32 mouse cellular contexts compared by ENCODE assay signal in genomic region chr15:59973651-59974519, GRCm38 (mm10). TPM values are rescaled to one million over a fixed set of nuclear protein-coding genes. Genes with fewer than 3 reads are reported as not detected.
DNase-seq lines count a peak whose midpoint lies in the region; ATAC-seq and TF ChIP-seq lines count a peak whose summit lies in the region.
"Had no signal": no experiment of that assay in that cellular context is flagged by ENCODE, and none has a peak within 500 bp of the region (broad histone marks: within the 10 kb centered on the region; RNA-seq: fewer than 3 reads in every experiment).

No protein-coding gene starts in this region.

- H3K36me3 ChIP-seq in forebrain, embryonic 13.5 days (ENCODE audit: poor library complexity, severe bottlenecking): no peaks in the 10 kb centered on the region
- H3K36me3 ChIP-seq in forebrain, embryonic 10.5 days (replicated peaks): no peaks in the 10 kb centered on the region
- H3K36me3 ChIP-seq in kidney, postnatal 0 days (ENCODE audit: insufficient read depth, low read length): no peaks in the 10 kb centered on the region
- no peaks in the 10 kb centered on the region for H3K36me3 ChIP-seq in limb, embryonic 10.5 days
- H3K36me3 ChIP-seq: hindbrain, embryonic 12.5 days; hindbrain, embryonic 15.5 days had no signal

- peak; percentile 76 for ATAC-seq in forebrain, embryonic 13.5 days
- no peak for ATAC-seq in kidney, postnatal 0 days (replicated peaks; ENCODE audit: low FRiP score, low read depth)
- ATAC-seq: intestine, postnatal 0 days; Patski had no signal

- no peak overlapping the region for H3K9ac ChIP-seq in forebrain, embryonic 13.5 days
- H3K9ac ChIP-seq in kidney, postnatal 0 days (ENCODE audit: low read depth, low read length): no peak overlapping the region
- H3K9ac ChIP-seq: hindbrain, embryonic 12.5 days; hindbrain, embryonic 15.5 days had no signal

- TF ChIP-seq POLR2A in embryonic fibroblast, embryonic 13.5 days (IDR thresholded peaks at IDR 0.05; ENCODE audit: low read depth, low read length): no peak

- TF ChIP-seq CTCF in kidney, postnatal 0 days (IDR thresholded peaks at IDR 0.05; ENCODE audit: low read depth): no peak
- no peak for TF ChIP-seq CTCF in embryonic fibroblast, embryonic 13.5 days (IDR thresholded peaks at IDR 0.05; ENCODE audit: borderline replicate concordance, insufficient read depth, low read length)

- H3K9me3 ChIP-seq in forebrain, embryonic 13.5 days (replicated peaks): 0 out of 2 replicates have a peak, but pooled peaks cover 4% of the 10 kb centered on the region
- H3K9me3 ChIP-seq in forebrain, embryonic 10.5 days: no peaks in the 10 kb centered on the region
- no peaks in the 10 kb centered on the region for H3K9me3 ChIP-seq in kidney, postnatal 0 days (replicated peaks; ENCODE audit: low read length)
- no peaks in the 10 kb centered on the region for H3K9me3 ChIP-seq in limb, embryonic 10.5 days (replicated peaks)
- H3K9me3 ChIP-seq: hindbrain, embryonic 12.5 days; hindbrain, embryonic 15.5 days had no signal

- no peak overlapping the region for H3K4me3 ChIP-seq in forebrain, embryonic 13.5 days
- no peak overlapping the region for H3K4me3 ChIP-seq in forebrain, embryonic 10.5 days
- H3K4me3 ChIP-seq in kidney, postnatal 0 days (replicated peaks; ENCODE audit: low read depth, low read length): no peak overlapping the region
- H3K4me3 ChIP-seq in embryonic fibroblast, embryonic 13.5 days (ENCODE audit: insufficient read depth, low read length): no peak overlapping the region
- H3K4me3 ChIP-seq in limb, embryonic 10.5 days: no peak overlapping the region
- H3K4me3 ChIP-seq: hindbrain, embryonic 12.5 days; hindbrain, embryonic 15.5 days had no signal

- no peaks in the 10 kb centered on the region for H3K27me3 ChIP-seq in forebrain, embryonic 13.5 days
- no peaks in the 10 kb centered on the region for H3K27me3 ChIP-seq in forebrain, embryonic 10.5 days (ENCODE audit: poor library complexity, severe bottlenecking)
- no peaks in the 10 kb centered on the region for H3K27me3 ChIP-seq in kidney, postnatal 0 days (ENCODE audit: insufficient read depth, low read length)
- H3K27me3 ChIP-seq in limb, embryonic 10.5 days (ENCODE audit: low read depth, poor library complexity, severe bottlenecking): no peaks in the 10 kb centered on the region
- H3K27me3 ChIP-seq: hindbrain, embryonic 12.5 days; hindbrain, embryonic 15.5 days; Patski had no signal

- H3K4me2 ChIP-seq in forebrain, embryonic 13.5 days: no peak overlapping the region
- no peak overlapping the region for H3K4me2 ChIP-seq in kidney, postnatal 0 days (ENCODE audit: low read length)
- H3K4me2 ChIP-seq: heart, embryonic 11.5 days; hindbrain, embryonic 12.5 days; hindbrain, embryonic 15.5 days had no signal

- 24% methylated on average over 7 of the region's 7 CpGs for WGBS in forebrain, embryonic 13.5 days
- WGBS in forebrain, embryonic 10.5 days: 81% methylated on average over 7 of the region's 7 CpGs
- 70% methylated on average over 7 of the region's 7 CpGs for WGBS in kidney, postnatal 0 days
- WGBS in limb, embryonic 10.5 days: 49% methylated on average over 7 of the region's 7 CpGs

- peaks cover 22% of the 10 kb centered on the region for H3K4me1 ChIP-seq in forebrain, embryonic 13.5 days
- peaks cover 15% of the 10 kb centered on the region for H3K4me1 ChIP-seq in forebrain, embryonic 10.5 days
- H3K4me1 ChIP-seq in kidney, postnatal 0 days (replicated peaks; ENCODE audit: insufficient read depth, low read length): no peaks in the 10 kb centered on the region
- H3K4me1 ChIP-seq in embryonic fibroblast, embryonic 13.5 days (ENCODE audit: control insufficient read depth, insufficient read depth, low read length): peaks cover 10% of the 10 kb centered on the region
- peaks cover 30% of the 10 kb centered on the region for H3K4me1 ChIP-seq in limb, embryonic 10.5 days
- H3K4me1 ChIP-seq: hindbrain, embryonic 12.5 days had no signal

- no peak for DNase-seq in forebrain, embryonic 10.5 days (ENCODE audit: extremely low spot score, low spot score)
- peak; percentile 54 for DNase-seq in kidney, postnatal 0 days (ENCODE audit: low spot score)
- no peak for DNase-seq in kidney, postnatal 10 days
- DNase-seq in limb, embryonic 10.5 days (ENCODE audit: low spot score): no peak
- DNase-seq in heart, adult 18-20 months: no peak
- no peak for DNase-seq in layer of hippocampus, adult 9-10 months (ENCODE audit: low spot score)
- DNase-seq: adrenal gland, postnatal 10 days; adrenal gland, postnatal 36 days; cerebellum, adult 18-20 months; cerebellum, adult 9-10 months; cerebellum, postnatal 14 days; gastrocnemius, postnatal 10 days; gastrocnemius, postnatal 36 days had no signal

- no peak overlapping the region for H3K27ac ChIP-seq in forebrain, embryonic 13.5 days
- no peak overlapping the region for H3K27ac ChIP-seq in forebrain, embryonic 10.5 days
- H3K27ac ChIP-seq in kidney, postnatal 0 days: no peak overlapping the region
- H3K27ac ChIP-seq in embryonic fibroblast, embryonic 13.5 days (ENCODE audit: insufficient read depth, low read length): peak overlapping the region; percentile 90
- H3K27ac ChIP-seq in limb, embryonic 10.5 days: peak overlapping the region; percentile 56; the same call in 1 of the 2 replicates
- H3K27ac ChIP-seq: hindbrain, embryonic 12.5 days; hindbrain, embryonic 15.5 days had no signal

RNA-seq across cellular contexts. Expression of gene 4933412E24Rik, which starts 42.5 kb away (rescaled TPM):
- not detected in 2 replicates for polyA plus RNA-seq in forebrain, embryonic 13.5 days (2015; fragmentation: Nextera tagmentation; extraction: Ambion mirVana)
- not detected in 2 replicates for polyA plus RNA-seq in forebrain, embryonic 10.5 days (2016; fragmentation: Nextera tagmentation; extraction: Ambion mirVana)
- polyA plus RNA-seq in kidney, postnatal 0 days (2015; fragmentation: Nextera tagmentation; extraction: Ambion mirVana): not detected in 2 replicates
- polyA plus RNA-seq in embryonic fibroblast, embryonic 13.5 days (2011; ENCODE audit: insufficient read length, low read depth, missing spikeins): not detected in 2 replicates
- polyA plus RNA-seq in limb, embryonic 10.5 days (2016; fragmentation: Nextera tagmentation; extraction: Ambion mirVana): not detected in 2 replicates
- total RNA-seq in heart, adult 18-20 months (2021): not detected
- total RNA-seq: adrenal gland, adult 18-20 months; adrenal gland, postnatal 10 days; adrenal gland, postnatal 36 days; ES-E14; gastrocnemius, adult 18-20 months; gastrocnemius, postnatal 10 days; gastrocnemius, postnatal 36 days; granulocyte monocyte progenitor cell, adult 5-6 weeks; heart, adult 8-10 months; heart, postnatal 25 days; hematopoietic stem cell, adult 5-6 weeks had no signal
- polyA plus RNA-seq: embryonic facial prominence, embryonic 11.5 days; embryonic facial prominence, embryonic 14.5 days; heart, embryonic 11.5 days; heart, embryonic 14.5 days; heart, postnatal 0 days; hindbrain, embryonic 12.5 days; hindbrain, embryonic 15.5 days; intestine, embryonic 14.5 days; intestine, postnatal 0 days; Patski had no signal

Comparison
In these comparisons a context has a peak if more than half of its experiments do, and no peak if none do; other contexts are left out.
1. H3K27ac ChIP-seq: peak in embryonic fibroblast, embryonic 13.5 days (single experiment) and limb, embryonic 10.5 days (single experiment); none in forebrain, embryonic 13.5 days (single experiment), forebrain, embryonic 10.5 days (single experiment) and kidney, postnatal 0 days (single experiment).